8 mouse cellular contexts compared by ENCODE assay signal in genomic region chr13:74316789-74317169, GRCm38 (mm10). TPM values are rescaled to one million over a fixed set of nuclear protein-coding genes. Genes with fewer than 3 reads are reported as not detected.
A peak's percentile ranks its signal among the peaks of the same experiment; 100 is the strongest.
DNase-seq lines count a peak whose midpoint lies in the region; ATAC-seq and TF ChIP-seq lines count a peak whose summit lies in the region.

No protein-coding gene starts in this region.

- no peak for DNase-seq in left cerebral cortex, adult 2 months (ENCODE audit: extremely low spot score in 1 of 2, low spot score in 2 of 2)
- DNase-seq in left cerebral cortex, adult 18-20 months (ENCODE audit: low spot score in 2 of 2): no peak
- DNase-seq in embryonic facial prominence, embryonic 14.5 days (ENCODE audit: low spot score): no peak
- DNase-seq in adrenal gland, adult (ENCODE audit: inconsistent age in 2 of 2, low spot score in 1 of 2): no peak
- DNase-seq in right cerebral cortex, postnatal 36 days (ENCODE audit: low spot score in 2 of 2): no peak
- no peak for DNase-seq in layer of hippocampus, adult 9-10 months (ENCODE audit: low spot score)

- H3K9ac ChIP-seq in embryonic facial prominence, embryonic 14.5 days (ENCODE audit: low read depth, low read length): peak overlapping the region; percentile 90
- peak overlapping the region; percentile 95 for H3K9ac ChIP-seq in intestine, embryonic 16.5 days (ENCODE audit: low read depth, low read length)

- peak overlapping the region; percentile 97 for H3K4me3 ChIP-seq in left cerebral cortex, adult 2 months
- peak overlapping the region; percentile 86 for H3K4me3 ChIP-seq in embryonic facial prominence, embryonic 14.5 days (ENCODE audit: low read depth, low read length)
- H3K4me3 ChIP-seq in intestine, embryonic 16.5 days (ENCODE audit: low read length): peak overlapping the region; percentile 97

- no peaks in the 10 kb centered on the region for H3K27me3 ChIP-seq in embryonic facial prominence, embryonic 14.5 days (replicated peaks; ENCODE audit: control insufficient read depth, insufficient read depth, low read length)
- no peaks in the 10 kb centered on the region for H3K27me3 ChIP-seq in intestine, embryonic 16.5 days (replicated peaks; ENCODE audit: control insufficient read depth, insufficient read depth, low read length)

- peaks cover 5% of the 10 kb centered on the region for H3K4me1 ChIP-seq in embryonic facial prominence, embryonic 14.5 days (ENCODE audit: control insufficient read depth, insufficient read depth, low read length)
- peaks cover 9% of the 10 kb centered on the region for H3K4me1 ChIP-seq in intestine, embryonic 16.5 days (ENCODE audit: control insufficient read depth, insufficient read depth, low read length)

- peaks cover 33% of the 10 kb centered on the region for H3K36me3 ChIP-seq in embryonic facial prominence, embryonic 14.5 days (ENCODE audit: control insufficient read depth, insufficient read depth, low read length)
- peaks cover 4% of the 10 kb centered on the region for H3K36me3 ChIP-seq in intestine, embryonic 16.5 days (ENCODE audit: control insufficient read depth, insufficient read depth, low read length)

- ATAC-seq in embryonic facial prominence, embryonic 14.5 days (ENCODE audit: low read depth): no peak
- ATAC-seq in intestine, embryonic 16.5 days: peak; percentile 61; the same call in 1 of the 2 replicates
- peak; percentile 15; the same call in 1 of the 2 replicates for ATAC-seq in monocyte, adult 5-6 weeks (replicated peaks; ENCODE audit: insufficient number of reproducible peaks, low FRiP score, low TSS enrichment, poor library complexity, severe bottlenecking)

- intact Hi-C loops in left cerebral cortex, adult 2 months (cut with DNase I): no loop called here

- H3K27ac ChIP-seq in left cerebral cortex, adult 2 months: peak overlapping the region; percentile 86
- H3K27ac ChIP-seq in embryonic facial prominence, embryonic 14.5 days (replicated peaks; ENCODE audit: low read depth, low read length): peak overlapping the region; percentile 78
- H3K27ac ChIP-seq in intestine, embryonic 16.5 days (ENCODE audit: low read length): peak overlapping the region; percentile 87

- H3K4me2 ChIP-seq in embryonic facial prominence, embryonic 14.5 days (ENCODE audit: low read depth, low read length): peak overlapping the region; percentile 88
- H3K4me2 ChIP-seq in intestine, embryonic 16.5 days (ENCODE audit: low read depth, low read length): peak overlapping the region; percentile 55

- no peak for TF ChIP-seq CTCF in left cerebral cortex, adult 2 months (IDR thresholded peaks at IDR 0.05)

- H3K9me3 ChIP-seq in embryonic facial prominence, embryonic 14.5 days (ENCODE audit: control insufficient read depth, low read length): no peaks in the 10 kb centered on the region
- H3K9me3 ChIP-seq in intestine, embryonic 16.5 days (ENCODE audit: control insufficient read depth, low read length): no peaks in the 10 kb centered on the region

- WGBS in embryonic facial prominence, embryonic 14.5 days: 2% methylated on average over 15 of the region's 15 CpGs
- 4% methylated on average over 15 of the region's 15 CpGs for WGBS in intestine, embryonic 16.5 days

RNA-seq across cellular contexts. Expression of gene Pdcd6, which starts 0.6 kb away (rescaled TPM):
- 10 to 100 TPM; 85.0 to 87.6 TPM for total RNA-seq in left cerebral cortex, adult 2 months (2021)
- total RNA-seq in left cerebral cortex, adult 18-20 months (2021): 10 to 100 TPM; 79.6 to 79.7 TPM
- 150 TPM in 2 replicates for polyA plus RNA-seq in embryonic facial prominence, embryonic 14.5 days (2014; fragmentation: Nextera tagmentation; extraction: Ambion mirVana)
- polyA plus RNA-seq in intestine, embryonic 16.5 days (2015; fragmentation: Nextera tagmentation; extraction: Ambion mirVana): 203 and 214 TPM in 2 replicates
- total RNA-seq in monocyte, adult 5-6 weeks (2017): 116 to 130 TPM (median 125 TPM) in 3 replicates

RNA-seq across cellular contexts. Expression of gene Ahrr, which starts 24.6 kb away (rescaled TPM):
- 1 to 10 TPM in 1 of 2 experiments, under 1 TPM in 1; 0.33 to 1.3 TPM for total RNA-seq in left cerebral cortex, adult 2 months (2021)
- total RNA-seq in left cerebral cortex, adult 18-20 months (2021): 1 to 10 TPM; 1.4 to 2.1 TPM
- 1.3 and 1.9 TPM in 2 replicates for polyA plus RNA-seq in embryonic facial prominence, embryonic 14.5 days (2014; fragmentation: Nextera tagmentation; extraction: Ambion mirVana)
- polyA plus RNA-seq in intestine, embryonic 16.5 days (2015; fragmentation: Nextera tagmentation; extraction: Ambion mirVana): 0.43 and 0.54 TPM in 2 replicates
- total RNA-seq in monocyte, adult 5-6 weeks (2017): 0.48 to 0.85 TPM (median 0.49 TPM) in 3 replicates

RNA-seq across cellular contexts. Expression of gene Sdha, which starts 33.3 kb away (rescaled TPM):
- 100 to 1,000 TPM; 334 to 341 TPM for total RNA-seq in left cerebral cortex, adult 2 months (2021)
- total RNA-seq in left cerebral cortex, adult 18-20 months (2021): 100 to 1,000 TPM; 350 to 353 TPM
- 207 TPM in 2 replicates for polyA plus RNA-seq in embryonic facial prominence, embryonic 14.5 days (2014; fragmentation: Nextera tagmentation; extraction: Ambion mirVana)
- polyA plus RNA-seq in intestine, embryonic 16.5 days (2015; fragmentation: Nextera tagmentation; extraction: Ambion mirVana): 404 and 405 TPM in 2 replicates
- 266 to 290 TPM (median 273 TPM) in 3 replicates for total RNA-seq in monocyte, adult 5-6 weeks (2017)

RNA-seq across cellular contexts. Expression of gene Ccdc127, which starts 33.3 kb away (rescaled TPM):
- total RNA-seq in left cerebral cortex, adult 2 months (2021): 10 to 100 TPM; 86.4 to 92.3 TPM
- total RNA-seq in left cerebral cortex, adult 18-20 months (2021): 10 to 100 TPM; 87.0 to 90.7 TPM
- 51.0 and 51.7 TPM in 2 replicates for polyA plus RNA-seq in embryonic facial prominence, embryonic 14.5 days (2014; fragmentation: Nextera tagmentation; extraction: Ambion mirVana)
- 38.5 and 39.4 TPM in 2 replicates for polyA plus RNA-seq in intestine, embryonic 16.5 days (2015; fragmentation: Nextera tagmentation; extraction: Ambion mirVana)
- total RNA-seq in monocyte, adult 5-6 weeks (2017): 30.2 to 39.4 TPM (median 31.4 TPM) in 3 replicates

RNA-seq across cellular contexts. Expression of gene Lrrc14b, which starts 47.0 kb away (rescaled TPM):
- under 1 TPM in 1 of 2 experiments, not detected in 1; 0.12 TPM for total RNA-seq in left cerebral cortex, adult 2 months (2021)
- under 1 TPM in 1 of 2 experiments, not detected in 1; 0.19 TPM for total RNA-seq in left cerebral cortex, adult 18-20 months (2021)
- 0.10 TPM in 1 of 2 replicates, not detected in the other for polyA plus RNA-seq in embryonic facial prominence, embryonic 14.5 days (2014; fragmentation: Nextera tagmentation; extraction: Ambion mirVana)
- not detected in 2 replicates for polyA plus RNA-seq in intestine, embryonic 16.5 days (2015; fragmentation: Nextera tagmentation; extraction: Ambion mirVana)
- total RNA-seq in monocyte, adult 5-6 weeks (2017): 0.19 TPM in 1 of 3 replicates, not detected in the others
